In genomic region chr6:34865213-34865612, GRCm38 (mm10) we compare ENCODE assay signal across 11 mouse cellular contexts. TPM values are rescaled to one million over a fixed set of nuclear protein-coding genes. Genes with fewer than 3 reads are reported as not detected.
DNase-seq lines count a peak whose midpoint lies in the region; ATAC-seq and TF ChIP-seq lines count a peak whose summit lies in the region.
"Had no signal": no experiment of that assay in that cellular context is flagged by ENCODE, and none has a peak within 500 bp of the region (broad histone marks: within the 10 kb centered on the region; RNA-seq: fewer than 3 reads in every experiment).

No protein-coding gene starts in this region.

- H3K27me3 ChIP-seq in liver, adult 2 months (ENCODE audit: control insufficient read depth, insufficient read depth, low read length), result no peaks in the 10 kb centered on the region
- H3K27me3 ChIP-seq in embryonic facial prominence, embryonic 10.5 days (replicated peaks; ENCODE audit: low read depth, poor library complexity, severe bottlenecking), result no peaks in the 10 kb centered on the region
- H3K27me3 ChIP-seq in heart, embryonic 14.5 days (ENCODE audit: control insufficient read depth, insufficient read depth, low read length), result no peaks in the 10 kb centered on the region
- H3K27me3 ChIP-seq in liver, embryonic 14.5 days (ENCODE audit: control insufficient read depth, insufficient read depth, low read length), result no peaks in the 10 kb centered on the region
- no peaks in the 10 kb centered on the region for H3K27me3 ChIP-seq in midbrain, postnatal 0 days (ENCODE audit: insufficient read depth, low read length)
- H3K27me3 ChIP-seq: neural tube, embryonic 12.5 days had no signal

- H3K4me1 ChIP-seq in liver, adult 2 months (ENCODE audit: control insufficient read depth, insufficient read depth, low read length), result peaks cover 22% of the 10 kb centered on the region
- peaks cover 43% of the 10 kb centered on the region for H3K4me1 ChIP-seq in embryonic facial prominence, embryonic 10.5 days
- peaks cover 31 to 32% of the 10 kb centered on the region in 2 experiments for H3K4me1 ChIP-seq in heart, embryonic 14.5 days (ENCODE audit: control insufficient read depth in 2 of 2, insufficient read depth in 2 of 2, low read length in 2 of 2)
- peaks cover 35 to 52% of the 10 kb centered on the region in 2 experiments for H3K4me1 ChIP-seq in liver, embryonic 14.5 days (replicated peaks; ENCODE audit: control insufficient read depth in 2 of 2, insufficient read depth in 2 of 2, low read length in 1 of 2)
- H3K4me1 ChIP-seq in midbrain, postnatal 0 days (ENCODE audit: insufficient read depth, low read length), result no peaks in the 10 kb centered on the region

- peak overlapping the region; percentile 17 for H3K4me3 ChIP-seq in liver, adult 2 months (ENCODE audit: insufficient read depth, low read depth, low read length)
- no peak overlapping the region for H3K4me3 ChIP-seq in embryonic facial prominence, embryonic 10.5 days
- H3K4me3 ChIP-seq in heart, embryonic 14.5 days (ENCODE audit: control insufficient read depth in 1 of 2, insufficient read depth in 1 of 2, low read depth in 1 of 2, low read length in 2 of 2), result no peak overlapping the region
- no peak overlapping the region for H3K4me3 ChIP-seq in liver, embryonic 14.5 days (ENCODE audit: insufficient read depth in 1 of 2, low read depth in 2 of 2, low read length in 2 of 2)
- H3K4me3 ChIP-seq in midbrain, postnatal 0 days (ENCODE audit: low read depth, low read length), result no peak overlapping the region
- H3K4me3 ChIP-seq: neural tube, embryonic 12.5 days had no signal

- TF ChIP-seq POLR2A in liver, adult 2 months (IDR thresholded peaks at IDR 0.05; ENCODE audit: extremely low read depth, insufficient read depth, low read length), result no peak

- peak overlapping the region; percentile 40 for H3K9ac ChIP-seq in liver, adult 2 months (ENCODE audit: low read depth, low read length)
- no peak overlapping the region for H3K9ac ChIP-seq in heart, embryonic 14.5 days (ENCODE audit: low read length)
- no peak overlapping the region for H3K9ac ChIP-seq in liver, embryonic 14.5 days (replicated peaks)
- H3K9ac ChIP-seq in midbrain, postnatal 0 days (replicated peaks; ENCODE audit: low read length, poor library complexity, severe bottlenecking), result no peak overlapping the region
- H3K9ac ChIP-seq: neural tube, embryonic 12.5 days had no signal

- 2% methylated on average over 5 of the region's 5 CpGs for WGBS in liver, adult 2 months
- WGBS in embryonic facial prominence, embryonic 10.5 days, result 58% methylated on average over 5 of the region's 5 CpGs
- WGBS in heart, embryonic 14.5 days, result 49% methylated on average over 5 of the region's 5 CpGs
- 69% methylated on average over 5 of the region's 5 CpGs for WGBS in liver, embryonic 14.5 days (ENCODE audit: insufficient replicate concordance)
- 73% methylated on average over 5 of the region's 5 CpGs for WGBS in midbrain, postnatal 0 days

- no peak for TF ChIP-seq EP300 in liver, embryonic 14.5 days (IDR thresholded peaks at IDR 0.05; ENCODE audit: low read depth)

- no peak for TF ChIP-seq CTCF in liver, adult 2 months (IDR thresholded peaks at IDR 0.05; ENCODE audit: low read depth, low read length)
- no peak for TF ChIP-seq CTCF in liver, embryonic 14.5 days (IDR thresholded peaks at IDR 0.05; ENCODE audit: low read depth)
- TF ChIP-seq CTCF in midbrain, postnatal 0 days (IDR thresholded peaks at IDR 0.05), result no peak

- no peak for DNase-seq in liver, adult 2 months (ENCODE audit: extremely low read depth, low read depth, low spot score)
- DNase-seq in liver, result no peak
- DNase-seq in embryonic facial prominence, embryonic 10.5 days (ENCODE audit: low spot score), result no peak
- DNase-seq in liver, embryonic 14.5 days (ENCODE audit: low read depth in 3 of 3, low spot score in 3 of 3), result no peak
- DNase-seq in adrenal gland, postnatal 10 days, result no peak
- no peak for DNase-seq in neural tube, embryonic 10.5 days (ENCODE audit: extremely low spot score, low spot score)
- DNase-seq in midbrain, postnatal 0 days (ENCODE audit: low spot score), result no peak
- DNase-seq: adrenal gland, adult 2 months; cerebellum, postnatal 25 days had no signal

- peak overlapping the region; percentile 85 for H3K27ac ChIP-seq in liver, adult 2 months (replicated peaks; ENCODE audit: insufficient read depth, low read depth, low read length)
- H3K27ac ChIP-seq in embryonic facial prominence, embryonic 10.5 days (replicated peaks), result 0 out of 2 replicates have a peak overlapping the region, but pooled peaks have one; percentile 44
- H3K27ac ChIP-seq in heart, embryonic 14.5 days (replicated peaks in 1 of 2; ENCODE audit: control insufficient read depth in 1 of 2, insufficient read depth in 1 of 2, low read depth in 2 of 2, low read length in 2 of 2), result peak overlapping the region; percentile 52 to 59
- no peak overlapping the region; the same call in none of the 2 replicates for H3K27ac ChIP-seq in liver, embryonic 14.5 days
- no peak overlapping the region for H3K27ac ChIP-seq in midbrain, postnatal 0 days (ENCODE audit: low read depth, low read length)
- H3K27ac ChIP-seq: neural tube, embryonic 12.5 days had no signal

- no peak for ATAC-seq in heart, embryonic 14.5 days (ENCODE audit: insufficient number of reproducible peaks, insufficient read depth, low FRiP score, low read depth)
- ATAC-seq in liver, embryonic 14.5 days (ENCODE audit: insufficient read depth), result no peak
- ATAC-seq in midbrain, postnatal 0 days (ENCODE audit: low FRiP score), result no peak

- no peak overlapping the region for H3K4me2 ChIP-seq in heart, embryonic 14.5 days (ENCODE audit: low read length)
- H3K4me2 ChIP-seq in liver, embryonic 14.5 days (ENCODE audit: low read depth), result peak overlapping the region; percentile 11; the same call in 1 of the 2 replicates
- no peak overlapping the region for H3K4me2 ChIP-seq in midbrain, postnatal 0 days (ENCODE audit: low read depth, low read length, poor library complexity, severe bottlenecking)
- H3K4me2 ChIP-seq: neural tube, embryonic 12.5 days had no signal

- H3K9me3 ChIP-seq in embryonic facial prominence, embryonic 10.5 days, result no peaks in the 10 kb centered on the region
- no peaks in the 10 kb centered on the region for H3K9me3 ChIP-seq in heart, embryonic 14.5 days (ENCODE audit: control insufficient read depth, low read length)
- no peaks in the 10 kb centered on the region for H3K9me3 ChIP-seq in liver, embryonic 14.5 days (ENCODE audit: control insufficient read depth, low read length)
- H3K9me3 ChIP-seq in midbrain, postnatal 0 days (ENCODE audit: low read length), result no peaks in the 10 kb centered on the region
- H3K9me3 ChIP-seq: neural tube, embryonic 12.5 days had no signal

- peaks cover 14% of the 10 kb centered on the region for H3K36me3 ChIP-seq in liver, adult 2 months (ENCODE audit: control insufficient read depth, insufficient read depth, low read length)
- H3K36me3 ChIP-seq in embryonic facial prominence, embryonic 10.5 days (replicated peaks), result no peaks in the 10 kb centered on the region
- no peaks in the 10 kb centered on the region for H3K36me3 ChIP-seq in heart, embryonic 14.5 days (ENCODE audit: control insufficient read depth, insufficient read depth, low read length)
- no peaks in the 10 kb centered on the region for H3K36me3 ChIP-seq in liver, embryonic 14.5 days (replicated peaks; ENCODE audit: control insufficient read depth, insufficient read depth, low read depth)
- H3K36me3 ChIP-seq in midbrain, postnatal 0 days (ENCODE audit: insufficient read depth, low read length), result no peaks in the 10 kb centered on the region
- H3K36me3 ChIP-seq: neural tube, embryonic 12.5 days had no signal

- H3K79me2 ChIP-seq in liver, adult 2 months (ENCODE audit: control insufficient read depth, insufficient read depth, low read length), result peaks cover 8% of the 10 kb centered on the region

RNA-seq across cellular contexts. Expression of gene Tmem140, which starts 2.3 kb away (rescaled TPM):
- total RNA-seq in liver, adult 2 months (2014; rRNA removed), result 31.9 and 37.9 TPM in 2 replicates
- 19.1 and 20.1 TPM in 2 replicates for polyA plus RNA-seq in liver, adult 2 months (2012; rRNA removed)
- 1.8 and 1.9 TPM in 2 replicates for polyA plus RNA-seq in embryonic facial prominence, embryonic 10.5 days (2016; fragmentation: Nextera tagmentation; extraction: Ambion mirVana)
- 0.92 and 1.3 TPM in 2 replicates for polyA plus RNA-seq in heart, embryonic 14.5 days (2014; fragmentation: Nextera tagmentation; extraction: Ambion mirVana)
- 1.6 and 1.7 TPM in 2 replicates for polyA plus RNA-seq in liver, embryonic 14.5 days (2012; rRNA removed)
- 2.6 and 2.9 TPM in 2 replicates for polyA plus RNA-seq in liver, embryonic 14.5 days (2014; fragmentation: Nextera tagmentation; extraction: Ambion mirVana)
- 10 to 100 TPM; 23.8 to 34.7 TPM for total RNA-seq in adrenal gland, postnatal 10 days (2021)
- total RNA-seq in midbrain, postnatal 0 days (2014; rRNA removed), result 2.5 and 2.8 TPM in 2 replicates
- polyA plus RNA-seq in midbrain, postnatal 0 days (2015; fragmentation: Nextera tagmentation; extraction: Ambion mirVana), result 0.46 and 0.67 TPM in 2 replicates

RNA-seq across cellular contexts. Expression of gene Cyren, which starts 12.6 kb away (rescaled TPM):
- 2.0 and 3.0 TPM in 2 replicates for total RNA-seq in liver, adult 2 months (2014; rRNA removed)
- 2.7 and 3.2 TPM in 2 replicates for polyA plus RNA-seq in liver, adult 2 months (2012; rRNA removed)
- 18.9 and 19.2 TPM in 2 replicates for polyA plus RNA-seq in embryonic facial prominence, embryonic 10.5 days (2016; fragmentation: Nextera tagmentation; extraction: Ambion mirVana)
- 5.8 and 6.3 TPM in 2 replicates for polyA plus RNA-seq in heart, embryonic 14.5 days (2014; fragmentation: Nextera tagmentation; extraction: Ambion mirVana)
- 5.4 and 7.2 TPM in 2 replicates for polyA plus RNA-seq in liver, embryonic 14.5 days (2012; rRNA removed)
- polyA plus RNA-seq in liver, embryonic 14.5 days (2014; fragmentation: Nextera tagmentation; extraction: Ambion mirVana), result 4.2 and 6.3 TPM in 2 replicates
- 1 to 10 TPM; 6.2 to 8.8 TPM for total RNA-seq in adrenal gland, postnatal 10 days (2021)
- total RNA-seq in midbrain, postnatal 0 days (2014; rRNA removed), result 2.8 and 6.0 TPM in 2 replicates
- polyA plus RNA-seq in midbrain, postnatal 0 days (2015; fragmentation: Nextera tagmentation; extraction: Ambion mirVana), result 4.8 and 4.9 TPM in 2 replicates

RNA-seq across cellular contexts. Expression of gene Wdr91, which starts 45.5 kb away (rescaled TPM):
- 9.5 and 14.9 TPM in 2 replicates for total RNA-seq in liver, adult 2 months (2014; rRNA removed)
- 23.4 and 28.0 TPM in 2 replicates for polyA plus RNA-seq in liver, adult 2 months (2012; rRNA removed)
- polyA plus RNA-seq in embryonic facial prominence, embryonic 10.5 days (2016; fragmentation: Nextera tagmentation; extraction: Ambion mirVana), result 11.9 and 13.2 TPM in 2 replicates
- polyA plus RNA-seq in heart, embryonic 14.5 days (2014; fragmentation: Nextera tagmentation; extraction: Ambion mirVana), result 9.7 and 10.4 TPM in 2 replicates
- polyA plus RNA-seq in liver, embryonic 14.5 days (2012; rRNA removed), result 17.4 and 21.5 TPM in 2 replicates
- 9.5 and 9.7 TPM in 2 replicates for polyA plus RNA-seq in liver, embryonic 14.5 days (2014; fragmentation: Nextera tagmentation; extraction: Ambion mirVana)
- total RNA-seq in adrenal gland, postnatal 10 days (2021), result 10 to 100 TPM; 21.0 to 27.3 TPM
- total RNA-seq in midbrain, postnatal 0 days (2014; rRNA removed), result 46.2 and 52.6 TPM in 2 replicates
- 17.7 and 19.1 TPM in 2 replicates for polyA plus RNA-seq in midbrain, postnatal 0 days (2015; fragmentation: Nextera tagmentation; extraction: Ambion mirVana)

RNA-seq across cellular contexts. Expression of gene Stra8, which starts 54.8 kb away (rescaled TPM):
- total RNA-seq in liver, adult 2 months (2014; rRNA removed), result not detected in 2 replicates
- not detected in 2 replicates for polyA plus RNA-seq in liver, adult 2 months (2012; rRNA removed)
- 0.12 TPM in 1 of 2 replicates, not detected in the other for polyA plus RNA-seq in embryonic facial prominence, embryonic 10.5 days (2016; fragmentation: Nextera tagmentation; extraction: Ambion mirVana)
- not detected in 2 replicates for polyA plus RNA-seq in heart, embryonic 14.5 days (2014; fragmentation: Nextera tagmentation; extraction: Ambion mirVana)
- polyA plus RNA-seq in liver, embryonic 14.5 days (2012; rRNA removed), result not detected in 2 replicates
- polyA plus RNA-seq in liver, embryonic 14.5 days (2014; fragmentation: Nextera tagmentation; extraction: Ambion mirVana), result not detected in 2 replicates
- total RNA-seq in adrenal gland, postnatal 10 days (2021), result not detected
- not detected in 2 replicates for total RNA-seq in midbrain, postnatal 0 days (2014; rRNA removed)
- polyA plus RNA-seq in midbrain, postnatal 0 days (2015; fragmentation: Nextera tagmentation; extraction: Ambion mirVana), result not detected in 2 replicates
- total RNA-seq: adrenal gland, adult 2 months had no signal
- polyA plus RNA-seq: adrenal gland, adult 2 months; neural tube, embryonic 12.5 days had no signal

Comparison
In these comparisons a context has a peak if more than half of its experiments do, and no peak if none do; other contexts are left out.
1. H3K27ac ChIP-seq: peak in liver, adult 2 months (single experiment), embryonic facial prominence, embryonic 10.5 days (single experiment) and heart, embryonic 14.5 days (2 of 2); none in liver, embryonic 14.5 days (single experiment) and midbrain, postnatal 0 days (single experiment).